Mouse (Mus musculus): ENCODE data around the gene Phf19. TPM values are rescaled to one million over a fixed set of nuclear protein-coding genes. Genes with fewer than 3 reads are reported as not detected.
A peak's percentile ranks its signal among the peaks of the same experiment; 100 is the strongest.

The Phf19 gene
- total RNA-seq, 2 experiments from 2014 or later, result 0.54 to 0.61 TPM

- TF ChIP-seq CTCF (IDR thresholded peaks at IDR 0.05), result no peak
- peak within 1 kb of the TSS; percentile 51; the same call in 1 of the 2 replicates for H3K27ac ChIP-seq
- intact Hi-C loops (cut with DNase I), result no loop called here
- no peak for DNase-seq
- H3K4me3 ChIP-seq, result peak within 1 kb of the TSS; percentile 60
These were observed 39.6 kb downstream of the Phf19 start, which contains the start of gene Cutal for GRCm38 (mm10) chr2:34874271-34874670. Gene Cutal, plus strand, starts transcription at chr2:34874396.

- Histone ChIP-seq H3K4me3 (peak overlapping the region; percentile 77), H3K27ac (peak overlapping the region; percentile 97)
- TF ChIP-seq CTCF (IDR thresholded peaks at IDR 0.05), result no peak
- DNase-seq, result peak; percentile 95
- intact Hi-C loops (cut with DNase I), result loop anchor here (2.0 kb wide), 3 partner anchors 28 to 100 kb away; partner anchors contain the start of gene Fbxw2
These were observed 43.0 kb downstream of the Phf19 start for GRCm38 (mm10) chr2:34870520-34871474.

- Histone ChIP-seq H3K4me3 (peak overlapping the region; percentile 77), H3K27ac (peak overlapping the region; percentile 52)
- intact Hi-C loops (cut with DNase I), result loop anchor here (2.0 kb wide), 3 partner anchors 29 to 101 kb away; partner anchors contain the start of gene Fbxw2
- TF ChIP-seq CTCF (IDR thresholded peaks at IDR 0.05), result no peak
- DNase-seq, result no peak
These were observed 44.1 kb downstream of the Phf19 start for GRCm38 (mm10) chr2:34869680-34870079.

- intact Hi-C loops (cut with DNase I), result no loop called here
- Histone ChIP-seq H3K27ac (no peak overlapping the region), H3K4me3 (no peak overlapping the region)
- TF ChIP-seq CTCF (IDR thresholded peaks at IDR 0.05), result no peak
- no peak for DNase-seq
These were observed 56.1 kb downstream of the Phf19 start for GRCm38 (mm10) chr2:34857728-34858127.

- peak; percentile 18; the same call in 1 of the 2 replicates for TF ChIP-seq CTCF (IDR thresholded peaks at IDR 0.05)
- intact Hi-C loops (cut with DNase I), result no loop called here
- peak; percentile 20 for DNase-seq
- no peak overlapping the region for H3K27ac ChIP-seq
- no peak overlapping the region for H3K4me3 ChIP-seq
These were observed 58.6 kb downstream of the Phf19 start for GRCm38 (mm10) chr2:34855265-34855664.

GRCm38 (mm10) chr2:34847702-34848101 lies 66.1 kb downstream of the Phf19 start:
- TF ChIP-seq CTCF (IDR thresholded peaks at IDR 0.05), result no peak
- Histone ChIP-seq H3K4me3 (no peak overlapping the region), H3K27ac (no peak overlapping the region)
- no peak for DNase-seq
- intact Hi-C loops (cut with DNase I), result no loop called here

Other genes starting within 250 kb of the Phf19 start
- 10 to 100 TPM; 34.0 to 35.5 TPM for gene Gapvd1, start 158.8 kb downstream of the Phf19 start, total RNA-seq (2021)
- 100 to 1,000 TPM; 174 to 245 TPM for gene Hspa5, start 142.1 kb downstream of the Phf19 start, total RNA-seq (2021)
- 1 to 10 TPM; 7.9 to 8.3 TPM for gene Rabepk, start 114.1 kb downstream of the Phf19 start, total RNA-seq (2021)
- gene Fbxw2, start 87.7 kb downstream of the Phf19 start, total RNA-seq (2021), result 10 to 100 TPM; 52.5 to 53.2 TPM
- gene Gm34653, start 81.0 kb downstream of the Phf19 start, total RNA-seq (2021), result under 1 TPM; 0.18 to 0.39 TPM
- under 1 TPM; 0.17 to 0.69 TPM for gene Cutal, start 39.6 kb downstream of the Phf19 start, total RNA-seq (2021)
- 10 to 100 TPM; 12.6 to 14.7 TPM for gene Psmd5, start 39.1 kb downstream of the Phf19 start, total RNA-seq (2021)
- gene Traf1, start 47.7 kb upstream of the Phf19 start, total RNA-seq (2021), result 1 to 10 TPM in 1 of 2 experiments, under 1 TPM in 1; 0.46 to 1.2 TPM
- not detected for gene Hc, start 147.4 kb upstream of the Phf19 start, total RNA-seq (2021)
- gene AI182371, start 187.5 kb upstream of the Phf19 start, total RNA-seq (2021), result not detected
- 1 to 10 TPM; 8.0 to 8.4 TPM for gene Cntrl, start 195.5 kb upstream of the Phf19 start, total RNA-seq (2021)